Mouse (Mus musculus) forebrain, embryonic 16.5 days (tissue): ENCODE data around the gene Lmtk2. TPM values are rescaled to one million over a fixed set of nuclear protein-coding genes. Genes with fewer than 3 reads are reported as not detected.

ENCODE experiments used
- ATAC-seq: fragments of 200-750 bp; cut with Nextera tagmentation; 2 replicates; pipeline ENCODE4 v1.8.0; 2017; ENCODE audit warnings: mild to moderate bottlenecking, moderate library complexity
- H3K27ac ChIP-seq: fragments of 300-500 bp; sonication (generic); 2 replicates; pipeline ENCODE4 v1.5.1; 2014; ENCODE audit warnings: low read length, control low read depth
- H3K27me3 ChIP-seq: fragments of 300-500 bp; sonication (generic); replicated peaks from 2 replicates; pipeline ENCODE4 v1.6.1; 2014; ENCODE audit warnings: low read length; ENCODE audit not compliant: control insufficient read depth, insufficient read depth
- H3K36me3 ChIP-seq: fragments of 300-500 bp; sonication (generic); 2 replicates; pipeline ENCODE4 v1.6.1; 2014; ENCODE audit not compliant: control insufficient read depth, insufficient read depth
- H3K4me1 ChIP-seq: fragments of 300-500 bp; sonication (generic); replicated peaks from 2 replicates; pipeline ENCODE4 v1.6.1; 2014; ENCODE audit warnings: low read length; ENCODE audit not compliant: control insufficient read depth, insufficient read depth
- H3K4me2 ChIP-seq: fragments of 300-500 bp; sonication (generic); 2 replicates; pipeline ENCODE4 v1.6.1; 2014; ENCODE audit warnings: mild to moderate bottlenecking, low read length, control low read depth
- H3K4me3 ChIP-seq: fragments of 300-500 bp; sonication (generic); replicated peaks from 2 replicates; pipeline ENCODE4 v1.5.1; 2014; ENCODE audit warnings: mild to moderate bottlenecking, low read length, control low read depth
- H3K9ac ChIP-seq: fragments of 300-500 bp; sonication (generic); replicated peaks from 2 replicates; pipeline ENCODE4 v1.6.1; 2014; ENCODE audit warnings: low read depth, low read length, control low read depth
- H3K9me3 ChIP-seq: fragments of 300-500 bp; sonication (generic); 2 replicates; pipeline ENCODE4 v1.6.1; 2016; ENCODE audit warnings: low read length; ENCODE audit not compliant: control insufficient read depth
- WGBS: fragments of 180-500 bp; shearing (Covaris S2); extraction: QIAGEN DNeasy Blood & Tissue Kit; methylation state at CpG from one replicate; pipeline ENCODE4 v1.1.7; 2014; 5-methylcytosine and 5-hydroxymethylcytosine counted together
- polyA plus RNA-seq: library from polyadenylated mRNA; unstranded; fragments of >200 nt; fragmentation: Nextera tagmentation; extraction: Ambion mirVana; gene quantifications from 2 replicates; pipeline ENCODE4 v1.2.1, GENCODE M21; 2015

Lmtk2 gene
- polyA plus RNA-seq = 9.4 TPM in 2 replicates

DNA sequence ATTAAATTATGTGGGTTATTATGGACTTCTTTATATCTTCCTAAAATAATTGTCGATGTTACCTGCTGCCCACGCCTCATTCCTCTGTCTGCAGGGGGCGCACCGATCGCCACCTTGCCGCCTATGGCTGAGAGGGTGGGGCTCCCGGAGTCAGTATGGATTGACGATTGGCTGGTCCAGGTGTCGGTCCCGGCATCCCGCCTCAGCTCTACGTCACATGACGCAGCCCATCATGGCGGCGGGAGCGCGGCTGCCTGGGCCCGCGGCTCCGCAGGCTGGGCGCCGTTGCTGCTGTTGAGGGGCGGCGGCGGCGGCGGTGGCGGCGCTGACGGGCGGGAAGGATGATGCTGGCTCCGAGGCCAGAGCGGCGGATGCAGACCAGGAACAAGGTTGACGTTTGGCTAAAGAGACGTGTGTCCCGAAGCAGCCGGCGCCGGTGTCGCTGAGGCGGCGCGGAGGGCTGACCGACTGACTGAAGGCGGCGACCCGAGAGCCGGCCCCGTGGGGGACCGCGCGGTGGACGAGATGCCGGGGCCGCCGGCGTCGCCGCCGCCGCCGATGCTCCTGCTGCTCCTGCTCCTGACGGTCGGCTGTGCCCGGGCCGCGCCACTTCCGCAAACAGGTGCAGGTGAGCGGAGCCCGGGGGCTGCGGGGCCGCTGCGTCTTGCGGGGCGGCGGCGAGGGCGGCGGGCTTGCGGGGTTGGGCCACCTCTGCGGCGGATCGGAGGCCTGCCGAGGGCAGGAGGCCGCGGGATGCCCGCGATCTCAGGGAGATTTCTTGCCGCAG, at the start of gene Lmtk2:
TSS of gene Lmtk2 (plus strand) at position 288 of the 787 bp plus-strand sequence.
- under 1% methylated on average over 88 of the region's 90 CpGs for WGBS
- peaks cover 9% of the 10 kb centered on the region for H3K4me1 ChIP-seq
- H3K4me2 ChIP-seq = peak within 1 kb of the TSS; percentile 66
- H3K9me3 ChIP-seq = no peaks in the 10 kb centered on the region
- H3K27ac ChIP-seq = peak within 1 kb of the TSS; percentile 93
- H3K4me3 ChIP-seq = peak within 1 kb of the TSS; percentile 94
- no peaks in the 10 kb centered on the region for H3K36me3 ChIP-seq
- 0 out of 2 replicates have a peak, but pooled peaks cover 4% of the 10 kb centered on the region for H3K27me3 ChIP-seq
- peak; percentile 100 for ATAC-seq
- peak within 1 kb of the TSS; percentile 93 for H3K9ac ChIP-seq

DNA sequence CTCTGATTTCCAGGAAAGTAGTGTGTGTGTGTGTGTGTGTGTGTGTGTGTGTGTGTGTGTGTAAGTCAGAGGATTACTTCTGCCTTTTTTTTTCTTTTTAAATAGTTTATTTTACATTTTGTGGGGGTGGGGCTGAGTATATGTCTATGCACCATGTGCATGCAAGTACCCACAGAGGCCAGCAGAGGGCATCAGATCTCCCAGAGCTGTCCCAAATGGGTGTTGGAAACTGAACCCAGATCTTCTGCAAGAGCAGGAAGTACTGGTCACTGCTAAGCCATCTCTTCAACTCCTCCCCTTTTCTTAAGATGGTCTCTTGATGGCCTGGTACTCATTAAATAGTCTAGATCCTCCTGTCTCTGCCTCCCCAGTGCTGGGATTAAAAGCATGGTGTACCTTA, 49.0 kb upstream of the Lmtk2 start:
- ATAC-seq = no peak
- no peak overlapping the region for H3K4me3 ChIP-seq
- no peak overlapping the region for H3K27ac ChIP-seq
- no peak overlapping the region for H3K4me2 ChIP-seq
- H3K36me3 ChIP-seq = no peaks in the 10 kb centered on the region
- H3K4me1 ChIP-seq = peaks cover 5% of the 10 kb centered on the region
- no peak overlapping the region for H3K9ac ChIP-seq
- no peaks in the 10 kb centered on the region for H3K27me3 ChIP-seq
- no peaks in the 10 kb centered on the region for H3K9me3 ChIP-seq

DNA sequence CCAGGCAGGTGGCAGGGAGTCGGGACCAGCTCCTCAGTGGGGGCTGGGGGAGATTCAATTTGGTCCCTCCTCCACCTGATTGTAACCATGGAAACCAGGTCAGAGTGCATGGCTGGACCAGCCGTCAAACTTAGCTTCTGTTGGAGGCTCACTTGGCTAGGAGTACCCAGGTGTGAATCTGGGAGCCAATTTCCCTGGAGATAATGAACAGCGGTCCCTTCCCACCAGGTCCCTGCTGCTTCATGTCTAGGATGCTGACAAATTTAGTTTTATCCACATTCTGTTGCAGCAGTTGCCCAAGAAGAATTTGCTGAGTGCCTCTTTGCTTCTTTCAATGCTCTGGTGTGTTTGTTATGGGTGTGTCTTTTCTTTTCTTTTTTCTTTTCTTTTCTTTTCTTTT, 46.8 kb upstream of the Lmtk2 start:
- no peak overlapping the region for H3K27ac ChIP-seq
- no peak overlapping the region for H3K4me3 ChIP-seq
- no peak for ATAC-seq
- no peak overlapping the region for H3K4me2 ChIP-seq
- no peaks in the 10 kb centered on the region for H3K4me1 ChIP-seq
- no peaks in the 10 kb centered on the region for H3K36me3 ChIP-seq
- no peaks in the 10 kb centered on the region for H3K27me3 ChIP-seq
- no peak overlapping the region for H3K9ac ChIP-seq
- no peaks in the 10 kb centered on the region for H3K9me3 ChIP-seq
- 53% methylated on average over 3 of the region's 3 CpGs for WGBS

DNA sequence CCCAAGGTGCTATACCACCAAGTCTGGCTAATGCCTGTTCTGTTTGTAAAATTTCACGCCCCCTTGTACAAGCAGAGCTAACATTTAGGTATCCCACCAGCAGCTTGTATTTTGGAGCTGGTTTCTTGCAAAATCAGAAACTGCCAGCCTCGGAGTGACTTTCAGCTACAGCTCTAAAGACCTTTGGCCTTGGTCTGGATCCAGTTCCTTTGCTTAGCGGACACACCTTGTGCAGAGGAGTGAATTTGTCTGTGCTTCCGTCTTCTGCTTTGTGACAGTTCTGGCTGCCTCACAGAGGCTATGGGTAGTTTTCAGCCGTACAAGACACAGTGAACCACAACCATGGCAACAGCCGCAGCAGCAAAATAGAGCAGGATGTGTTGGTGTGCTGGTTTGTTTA, 45.9 kb upstream of the Lmtk2 start:
- H3K36me3 ChIP-seq = no peaks in the 10 kb centered on the region
- H3K27ac ChIP-seq = no peak overlapping the region
- H3K4me2 ChIP-seq = no peak overlapping the region
- no peak for ATAC-seq
- H3K9ac ChIP-seq = no peak overlapping the region
- H3K4me3 ChIP-seq = no peak overlapping the region
- WGBS = 93% methylated on average over 6 of the region's 6 CpGs
- no peaks in the 10 kb centered on the region for H3K4me1 ChIP-seq
- no peaks in the 10 kb centered on the region for H3K9me3 ChIP-seq
- no peaks in the 10 kb centered on the region for H3K27me3 ChIP-seq

DNA sequence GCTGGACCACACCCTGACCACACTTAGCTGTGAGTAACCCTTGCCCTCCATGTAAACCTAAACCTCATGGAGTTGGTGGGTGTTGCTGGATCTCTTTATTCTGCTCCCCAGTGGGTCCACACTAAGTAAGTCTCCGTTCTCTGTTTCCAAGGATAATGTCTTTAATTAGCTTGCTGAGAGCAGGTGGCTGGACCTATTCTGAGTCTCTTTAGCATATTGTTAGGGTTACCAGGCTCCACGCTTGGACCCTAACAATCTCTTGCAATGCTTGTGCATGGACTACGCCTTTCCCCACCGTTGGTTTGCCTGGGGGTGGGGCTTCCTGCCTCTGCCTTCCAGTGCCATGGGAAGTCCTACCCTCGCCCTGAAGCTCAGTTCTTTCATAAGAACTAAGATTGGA, 36.1 kb upstream of the Lmtk2 start:
- no peaks in the 10 kb centered on the region for H3K36me3 ChIP-seq
- no peak overlapping the region for H3K9ac ChIP-seq
- no peak for ATAC-seq
- no peak overlapping the region for H3K4me3 ChIP-seq
- no peaks in the 10 kb centered on the region for H3K27me3 ChIP-seq
- H3K4me2 ChIP-seq = no peak overlapping the region
- no peaks in the 10 kb centered on the region for H3K9me3 ChIP-seq
- no peaks in the 10 kb centered on the region for H3K4me1 ChIP-seq
- no peak overlapping the region for H3K27ac ChIP-seq
- 48% methylated on average over 5 of the region's 5 CpGs for WGBS

DNA sequence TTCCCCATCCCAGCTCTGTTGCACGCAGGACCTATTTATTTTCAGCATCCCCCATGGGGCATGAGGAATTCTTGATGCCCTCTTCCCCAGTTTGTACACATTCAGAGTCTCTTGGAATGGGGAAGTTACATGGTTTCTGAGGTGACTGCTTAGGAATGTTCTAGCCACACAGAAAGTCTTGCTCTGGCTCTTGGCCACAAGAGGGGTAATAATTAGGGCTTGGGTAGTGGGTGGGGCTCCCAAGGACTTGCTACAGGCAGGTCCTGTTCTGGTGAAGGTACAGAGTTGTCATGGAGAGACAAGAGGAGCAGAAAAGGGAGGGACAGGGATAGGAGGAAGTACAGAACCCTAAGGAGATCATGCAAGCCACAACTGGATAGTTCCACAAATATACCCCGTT, 34.2 kb upstream of the Lmtk2 start:
- Histone ChIP-seq H3K4me1 (no peaks in the 10 kb centered on the region), H3K4me2 (no peak overlapping the region), H3K27me3 (no peaks in the 10 kb centered on the region), H3K36me3 (no peaks in the 10 kb centered on the region), H3K9me3 (no peaks in the 10 kb centered on the region), H3K27ac (no peak overlapping the region), H3K4me3 (no peak overlapping the region), H3K9ac (no peak overlapping the region)
- 88% methylated on average over 2 of the region's 2 CpGs for WGBS
- ATAC-seq = no peak

DNA sequence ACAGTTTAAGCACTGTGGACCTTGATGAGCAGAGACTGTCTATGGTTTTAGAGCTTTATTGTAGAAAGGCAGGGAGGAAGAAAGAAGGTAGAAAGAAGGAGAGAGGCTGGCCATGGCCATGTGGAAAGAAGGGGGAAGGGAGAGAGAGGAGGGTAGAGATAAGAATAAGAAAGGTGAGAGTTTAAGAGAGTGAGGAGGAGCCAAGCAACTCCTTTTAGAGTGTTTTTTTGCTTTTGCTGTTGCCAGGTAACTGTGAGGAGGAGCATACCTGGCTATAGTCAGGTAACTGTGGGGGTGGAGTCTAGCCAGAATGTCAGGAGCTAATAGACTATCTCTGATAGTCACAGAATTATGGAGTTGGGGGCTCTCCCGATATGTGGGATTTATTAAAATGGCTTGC, 30.2 kb upstream of the Lmtk2 start:
- Histone ChIP-seq H3K36me3 (no peaks in the 10 kb centered on the region), H3K27ac (no peak overlapping the region), H3K4me3 (no peak overlapping the region), H3K4me1 (no peaks in the 10 kb centered on the region), H3K27me3 (no peaks in the 10 kb centered on the region), H3K9ac (no peak overlapping the region), H3K4me2 (no peak overlapping the region), H3K9me3 (no peaks in the 10 kb centered on the region)
- ATAC-seq = no peak
- WGBS = 95% methylated on average over 1 of the region's 1 CpGs

DNA sequence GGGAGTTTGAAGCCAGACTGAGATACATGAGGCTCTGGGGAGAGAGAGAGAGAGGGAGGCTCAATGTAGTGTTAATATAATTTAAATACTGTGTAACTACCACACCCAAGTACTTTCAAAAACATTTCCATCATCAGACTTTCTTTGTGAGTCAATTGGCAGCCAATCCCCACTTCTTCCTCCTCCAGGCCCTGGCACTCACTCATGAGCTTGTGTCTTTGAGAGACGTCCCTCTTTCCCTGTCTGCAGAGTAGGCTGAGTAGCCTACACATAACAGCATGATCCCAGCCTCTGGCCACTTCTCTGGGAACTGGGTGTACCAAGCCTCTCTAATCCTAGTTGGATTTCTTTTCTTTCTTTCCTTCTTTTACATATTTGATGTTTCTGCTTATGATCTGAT, 29.0 kb upstream of the Lmtk2 start:
- Histone ChIP-seq H3K36me3 (no peaks in the 10 kb centered on the region), H3K4me3 (no peak overlapping the region), H3K9me3 (no peaks in the 10 kb centered on the region), H3K9ac (no peak overlapping the region), H3K27me3 (no peaks in the 10 kb centered on the region), H3K4me1 (no peaks in the 10 kb centered on the region), H3K27ac (no peak overlapping the region), H3K4me2 (no peak overlapping the region)
- 47% methylated on average over 1 of the region's 1 CpGs for WGBS
- ATAC-seq = no peak

DNA sequence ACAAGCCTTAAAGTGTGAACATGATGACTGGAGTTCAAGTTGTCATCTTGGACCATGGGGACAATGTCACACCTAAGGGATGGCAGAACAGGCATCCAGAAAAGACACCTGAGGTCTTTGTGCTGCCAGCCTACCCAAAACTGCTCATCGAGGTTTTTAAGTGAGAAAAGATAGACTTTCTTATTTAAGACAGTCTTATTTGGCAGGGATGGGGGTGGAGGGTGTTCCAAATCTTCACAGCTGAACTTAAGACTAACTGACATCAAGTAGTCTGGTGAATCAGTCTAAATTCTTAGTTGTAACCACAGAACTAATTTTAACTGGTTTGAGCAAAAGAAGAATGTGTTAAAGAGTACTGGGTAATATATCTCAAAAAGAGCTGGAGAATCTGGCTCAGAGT, 22.7 kb upstream of the Lmtk2 start:
- no peak overlapping the region for H3K4me3 ChIP-seq
- no peak overlapping the region for H3K27ac ChIP-seq
- H3K9me3 ChIP-seq = no peaks in the 10 kb centered on the region
- ATAC-seq = no peak
- H3K36me3 ChIP-seq = no peaks in the 10 kb centered on the region
- H3K4me2 ChIP-seq = no peak overlapping the region
- H3K4me1 ChIP-seq = no peaks in the 10 kb centered on the region
- H3K27me3 ChIP-seq = no peaks in the 10 kb centered on the region
- H3K9ac ChIP-seq = no peak overlapping the region
- 61% methylated on average over 1 of the region's 1 CpGs for WGBS

DNA sequence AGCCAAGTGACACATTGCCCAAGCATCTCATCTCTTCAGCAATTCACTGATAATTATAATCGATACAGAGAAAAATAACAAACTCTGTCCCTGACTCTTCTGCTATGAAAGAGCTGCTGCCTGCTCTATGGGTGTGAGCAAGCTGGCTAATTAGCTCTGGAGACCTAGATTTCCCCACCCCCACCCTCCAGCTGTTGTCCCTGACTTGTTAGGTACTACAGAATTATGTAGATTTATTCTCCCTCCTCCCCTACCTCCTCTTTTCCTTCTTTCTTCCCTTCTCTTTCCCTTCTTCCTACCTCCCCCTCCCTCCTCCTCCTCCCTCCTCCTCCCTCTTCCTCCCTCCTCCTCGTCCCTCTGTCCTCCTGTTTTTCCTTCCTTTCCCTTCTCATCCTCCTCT, 19.4 kb upstream of the Lmtk2 start:
- Histone ChIP-seq H3K9ac (no peak overlapping the region), H3K4me2 (no peak overlapping the region), H3K9me3 (no peaks in the 10 kb centered on the region), H3K27ac (no peak overlapping the region), H3K36me3 (no peaks in the 10 kb centered on the region), H3K4me3 (no peak overlapping the region), H3K4me1 (no peaks in the 10 kb centered on the region), H3K27me3 (no peaks in the 10 kb centered on the region)
- WGBS = 37% methylated on average over 2 of the region's 2 CpGs
- no peak for ATAC-seq
